Mouse (Mus musculus) hindbrain, embryonic 11.5 days (tissue): ENCODE results near the gene Gm7356. TPM values are rescaled to one million over a fixed set of nuclear protein-coding genes. Genes with fewer than 3 reads are reported as not detected.
"Not testable (repeated sequence)": the region's sequence is repeated elsewhere in the genome, so short reads cannot be mapped to it uniquely, and the experiment has no call there.

Experiments
- ATAC-seq: fragments of 200-750 bp; cut with Nextera tagmentation; 2 replicates; pipeline ENCODE4 v1.8.0; 2017; ENCODE audit warnings: mild to moderate bottlenecking, moderate TSS enrichment, moderate library complexity; ENCODE audit not compliant: low FRiP score
- DNase-seq: peaks from one replicate; pipeline ENCODE4 v3.0.0-alpha.2; 2015; ENCODE audit warnings: low spot score
- H3K27ac ChIP-seq: fragments of 300-500 bp; sonication (generic); 2 replicates; pipeline ENCODE4 v1.5.1; 2014; ENCODE audit warnings: mild to moderate bottlenecking, low read depth, low read length
- H3K27me3 ChIP-seq: fragments of 300-500 bp; sonication (generic); 2 replicates; pipeline ENCODE4 v1.6.1; 2014; ENCODE audit warnings: mild to moderate bottlenecking, low read length, moderate library complexity, mixed read lengths; ENCODE audit not compliant: control insufficient read depth, insufficient read depth
- H3K36me3 ChIP-seq: fragments of 300-500 bp; sonication (generic); 2 replicates; pipeline ENCODE4 v1.6.1; 2014; ENCODE audit warnings: mild to moderate bottlenecking, low read length, moderate library complexity, mixed read lengths; ENCODE audit not compliant: control insufficient read depth, insufficient read depth
- H3K4me1 ChIP-seq: fragments of 300-500 bp; sonication (generic); replicated peaks from 2 replicates; pipeline ENCODE4 v1.6.1; 2014; ENCODE audit warnings: low read length, mixed read lengths; ENCODE audit not compliant: control insufficient read depth, insufficient read depth
- H3K4me2 ChIP-seq: fragments of 300-500 bp; sonication (generic); replicated peaks from 2 replicates; pipeline ENCODE4 v1.6.1; 2014; ENCODE audit warnings: mild to moderate bottlenecking, low read depth, low read length
- H3K4me3 ChIP-seq: fragments of 300-500 bp; sonication (generic); 2 replicates; pipeline ENCODE4 v1.5.1; 2014; ENCODE audit warnings: low read depth, low read length
- H3K9ac ChIP-seq: fragments of 300-500 bp; sonication (generic); 2 replicates; pipeline ENCODE4 v1.6.1; 2014; ENCODE audit warnings: low read depth, low read length
- H3K9me3 ChIP-seq: fragments of 300-500 bp; sonication (generic); 2 replicates; pipeline ENCODE4 v1.6.1; 2016; ENCODE audit warnings: low read length; ENCODE audit not compliant: control insufficient read depth
- WGBS: fragments of 180-500 bp; shearing (Covaris S2); extraction: QIAGEN DNeasy Blood & Tissue Kit; methylation state at CpG from one replicate; pipeline ENCODE4 v1.1.7; 2014; 5-methylcytosine and 5-hydroxymethylcytosine counted together
- polyA plus RNA-seq: library from polyadenylated mRNA; unstranded; fragments of >200 nt; fragmentation: Nextera tagmentation; extraction: Ambion mirVana; gene quantifications from 2 replicates; pipeline ENCODE4 v1.2.1, GENCODE M21; 2014

Gene Gm7356
- not detected in 2 replicates for polyA plus RNA-seq

DNA sequence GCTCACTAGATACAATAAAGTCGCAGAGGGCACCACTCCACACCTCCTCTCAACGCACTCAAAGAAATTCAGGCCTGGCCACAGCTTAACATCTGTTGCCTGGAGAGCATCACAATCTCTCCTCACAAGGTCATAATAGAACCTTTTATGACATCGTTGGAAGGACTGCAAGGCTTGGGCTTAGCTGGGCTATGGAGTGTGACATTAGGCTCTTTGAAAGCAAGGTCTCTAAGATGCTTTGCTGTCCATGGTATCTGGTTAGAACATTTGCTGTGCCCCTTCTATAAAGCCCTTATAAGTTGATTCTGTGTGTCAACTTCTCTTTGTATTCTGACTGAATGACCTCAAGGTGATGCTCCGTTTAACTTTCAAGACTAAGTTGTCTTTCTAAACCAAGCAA is at the start of gene Gm7356:
Gm7356 (minus strand) TSS at position 101 of the 400 bp plus-strand sequence.
- not testable (repeated sequence) for H3K9me3 ChIP-seq, H3K27me3 ChIP-seq, H3K9ac ChIP-seq, H3K36me3 ChIP-seq, H3K4me3 ChIP-seq, H3K4me1 ChIP-seq, ATAC-seq, H3K4me2 ChIP-seq, DNase-seq, H3K27ac ChIP-seq
- WGBS, result 88% methylated on average over 4 of the region's 4 CpGs

GRCm38 (mm10) chr17:14041880-14042279 is 38.4 kb upstream of the Gm7356 start:
- H3K4me2 ChIP-seq, H3K9ac ChIP-seq, DNase-seq, H3K4me1 ChIP-seq, ATAC-seq, H3K4me3 ChIP-seq, H3K9me3 ChIP-seq, H3K27me3 ChIP-seq, H3K27ac ChIP-seq, H3K36me3 ChIP-seq: not testable (repeated sequence)
- WGBS, result 83% methylated on average over 1 of the region's 2 CpGs

- ATAC-seq, H3K9ac ChIP-seq, H3K36me3 ChIP-seq, DNase-seq, H3K4me1 ChIP-seq, H3K9me3 ChIP-seq, H3K4me2 ChIP-seq, H3K4me3 ChIP-seq, H3K27ac ChIP-seq, H3K27me3 ChIP-seq: not testable (repeated sequence)
- 67% methylated on average over 1 of the region's 2 CpGs for WGBS
These were observed 33.5 kb upstream of the Gm7356 start for GRCm38 (mm10) chr17:14037012-14037411.

- not testable (repeated sequence) for ATAC-seq, H3K4me3 ChIP-seq, H3K9me3 ChIP-seq, H3K36me3 ChIP-seq, H3K9ac ChIP-seq, H3K27me3 ChIP-seq, H3K27ac ChIP-seq, H3K4me2 ChIP-seq, H3K4me1 ChIP-seq, DNase-seq
- WGBS, result 83% methylated on average over 4 of the region's 4 CpGs
These were observed 32.6 kb upstream of the Gm7356 start for GRCm38 (mm10) chr17:14036113-14036512.

GRCm38 (mm10) chr17:13993425-13993824 is 10.1 kb downstream of the Gm7356 start:
- not testable (repeated sequence) for H3K4me3 ChIP-seq, H3K9ac ChIP-seq, H3K4me1 ChIP-seq, H3K27ac ChIP-seq, H3K9me3 ChIP-seq, DNase-seq, H3K4me2 ChIP-seq, H3K27me3 ChIP-seq, ATAC-seq, H3K36me3 ChIP-seq
- WGBS, result 51% methylated on average over 2 of the region's 2 CpGs

- Histone ChIP-seq H3K4me3 (no peak overlapping the region), H3K36me3 (no peaks in the 10 kb centered on the region), H3K9me3 (no peaks in the 10 kb centered on the region), H3K9ac (no peak overlapping the region), H3K27ac (no peak overlapping the region), H3K4me2 (no peak overlapping the region), H3K27me3 (no peaks in the 10 kb centered on the region), H3K4me1 (no peaks in the 10 kb centered on the region)
- ATAC-seq (no peak), DNase-seq (no peak)
- WGBS, result 92% methylated on average over 1 of the region's 1 CpGs
These were observed 15.8 kb downstream of the Gm7356 start for GRCm38 (mm10) chr17:13987690-13988089.

DNA sequence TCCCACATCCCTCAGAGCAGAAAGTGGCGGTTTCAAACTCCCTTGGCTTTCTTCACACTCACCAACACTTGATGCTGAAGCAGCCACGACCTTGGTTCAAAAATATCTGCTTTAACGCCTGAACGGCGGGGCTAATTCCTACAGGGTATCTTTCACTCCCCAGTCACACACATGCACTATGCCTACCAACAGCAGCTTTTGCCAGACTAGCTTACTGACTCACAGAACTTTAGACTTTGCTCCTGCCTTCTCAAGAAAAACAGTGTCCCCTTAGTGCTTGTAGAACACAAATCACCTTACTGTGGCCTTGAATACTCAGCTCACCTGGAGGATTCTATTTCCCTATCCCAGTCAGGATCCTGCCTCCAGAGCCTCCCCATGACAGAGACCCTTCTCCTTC is 32.7 kb downstream of the Gm7356 start:
- not testable (repeated sequence) for ATAC-seq, H3K4me1 ChIP-seq, H3K27ac ChIP-seq, H3K9ac ChIP-seq, H3K4me2 ChIP-seq, H3K27me3 ChIP-seq, DNase-seq, H3K9me3 ChIP-seq, H3K36me3 ChIP-seq, H3K4me3 ChIP-seq
- 77% methylated on average over 5 of the region's 5 CpGs for WGBS

GRCm38 (mm10) chr17:13969917-13970316 is 33.6 kb downstream of the Gm7356 start:
- H3K4me3 ChIP-seq, H3K27ac ChIP-seq, H3K9me3 ChIP-seq, H3K4me1 ChIP-seq, H3K4me2 ChIP-seq, H3K27me3 ChIP-seq, H3K9ac ChIP-seq, ATAC-seq, DNase-seq, H3K36me3 ChIP-seq: not testable (repeated sequence)
- WGBS, result 72% methylated on average over 1 of the region's 2 CpGs

- H3K4me3 ChIP-seq, result not testable (repeated sequence)
These were observed 38.5 kb downstream of the Gm7356 start for GRCm38 (mm10) chr17:13965048-13965447.

More at GRCm38 (mm10) chr17:13965048-13965447, 38.5 kb downstream of the Gm7356 start:
- DNase-seq, H3K9ac ChIP-seq, H3K36me3 ChIP-seq, H3K4me2 ChIP-seq, H3K27ac ChIP-seq, H3K9me3 ChIP-seq, H3K4me1 ChIP-seq, ATAC-seq, H3K27me3 ChIP-seq: not testable (repeated sequence)
- 93% methylated on average over 1 of the region's 2 CpGs for WGBS
